Mouse (Mus musculus) thymus, postnatal 36 days (tissue): ENCODE data around the gene Myadml2.
"Not testable (repeated sequence)": the region's sequence is repeated elsewhere in the genome, so short reads cannot be mapped to it uniquely, and the experiment has no call there.

ENCODE experiments used
- DNase-seq, 2 experiments: peaks; one replicate each; pipeline ENCODE4 v3.0.0; 2022; ENCODE audit warnings: mixed read lengths in 2 of 2

The Myadml2 gene

DNA sequence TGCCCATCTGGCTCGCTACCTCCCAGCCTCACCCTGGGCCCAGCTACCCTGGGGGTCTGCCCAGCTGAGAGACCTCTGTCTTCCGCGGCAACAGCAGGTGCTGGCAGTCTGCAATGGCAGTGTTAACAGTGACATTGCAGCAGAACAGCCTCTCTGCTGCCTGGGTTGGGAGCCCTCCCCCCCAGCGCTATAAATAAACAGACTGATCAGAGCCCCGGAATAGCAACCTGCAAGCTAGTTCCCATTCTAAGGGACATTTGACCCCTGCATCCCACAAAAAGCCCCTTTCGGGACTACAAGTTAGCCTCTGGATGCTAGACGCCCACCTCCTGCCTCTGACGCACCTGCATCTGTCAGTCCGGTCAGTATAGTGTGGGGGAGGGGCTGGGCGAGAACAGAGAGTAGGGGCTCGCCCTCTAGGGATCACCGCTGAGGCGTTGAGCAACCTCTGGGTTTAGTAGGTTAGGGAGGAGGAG, at the start of gene Myadml2:
Myadml2 (minus strand) TSS at position 158 of the 476 bp plus-strand sequence.
- DNase-seq, result peak; percentile 52 to 60

DNA sequence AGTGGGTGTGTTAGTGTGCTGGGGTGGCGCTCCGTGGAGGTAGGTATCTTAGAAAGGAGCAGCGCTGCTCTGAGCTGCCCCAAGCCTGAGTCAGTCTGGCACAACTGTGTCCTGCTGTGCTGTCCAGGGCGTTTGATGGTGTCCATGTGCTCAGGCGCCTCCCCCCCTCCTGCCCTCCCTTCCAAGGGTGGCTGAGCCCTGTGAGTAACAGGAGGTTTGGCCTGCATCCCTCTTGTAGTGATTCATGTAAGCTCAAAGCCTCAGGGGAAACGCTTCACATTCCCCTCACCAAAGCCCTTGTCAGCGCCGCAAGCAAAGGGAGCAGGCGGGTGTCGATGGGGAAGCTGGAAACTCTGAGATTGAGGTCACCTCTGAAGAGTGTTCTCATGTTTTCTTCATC, 49.8 kb upstream of the Myadml2 start:
- no peak for DNase-seq

DNA sequence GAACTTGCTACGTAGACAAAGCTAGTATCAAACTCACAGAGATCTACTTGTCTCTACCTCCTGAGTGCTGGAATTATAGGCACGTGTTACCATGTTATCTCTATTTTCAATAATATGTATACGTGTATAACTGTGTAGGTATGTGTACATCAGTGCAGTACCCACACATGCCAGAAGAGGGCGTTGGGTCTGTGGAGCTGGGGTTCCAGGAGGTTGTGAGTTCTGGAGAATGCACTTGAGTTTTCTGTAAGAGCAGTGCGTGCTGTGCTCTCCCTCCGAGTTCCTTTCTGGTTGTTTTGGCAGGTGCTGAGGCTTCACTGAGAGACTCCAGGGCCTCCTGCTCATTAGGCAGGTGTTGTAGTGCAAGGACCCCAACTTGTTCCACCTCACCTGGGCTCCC, 48.6 kb upstream of the Myadml2 start:
- DNase-seq, result no peak

DNA sequence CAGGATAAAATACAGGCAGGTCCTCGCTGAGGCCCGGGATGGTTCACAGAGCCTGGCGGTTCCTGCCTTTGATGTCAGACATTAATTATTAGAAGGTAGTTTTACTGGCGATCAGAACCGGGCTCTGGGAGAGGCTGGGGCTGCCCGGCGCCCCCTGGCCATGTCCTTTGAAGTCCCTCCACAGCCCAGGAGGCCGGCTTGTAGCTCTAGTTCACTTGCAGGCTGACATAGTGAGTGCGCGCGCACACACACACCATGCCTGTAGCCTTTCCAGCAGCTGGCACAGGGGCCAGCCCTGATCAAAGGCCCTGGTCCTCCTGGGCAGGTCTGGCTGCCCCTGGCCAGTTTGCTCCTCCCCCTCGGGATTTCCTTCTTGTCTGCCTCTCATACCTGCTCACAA, 47.7 kb upstream of the Myadml2 start:
- no peak for DNase-seq

DNA sequence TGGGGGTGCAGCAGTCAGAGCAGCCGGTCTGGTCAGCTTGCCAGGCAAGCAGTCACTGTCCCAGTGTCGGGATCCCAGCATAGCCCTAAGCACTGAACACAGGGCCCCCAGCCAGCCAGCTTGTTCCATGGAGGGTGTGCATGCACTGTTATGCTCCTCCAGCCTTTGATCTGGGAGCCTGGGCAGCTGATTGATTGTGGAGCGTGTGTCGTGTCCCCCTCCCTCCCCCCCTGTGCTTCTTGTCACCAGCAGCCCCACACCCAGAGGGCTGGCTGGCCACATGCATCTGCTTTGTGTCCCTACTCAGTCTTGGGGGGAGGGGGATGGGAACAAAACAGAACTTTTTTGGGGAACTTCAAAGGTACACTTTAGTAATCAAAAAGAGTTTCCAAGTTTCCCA, 47.2 kb upstream of the Myadml2 start:
- no peak for DNase-seq

DNA sequence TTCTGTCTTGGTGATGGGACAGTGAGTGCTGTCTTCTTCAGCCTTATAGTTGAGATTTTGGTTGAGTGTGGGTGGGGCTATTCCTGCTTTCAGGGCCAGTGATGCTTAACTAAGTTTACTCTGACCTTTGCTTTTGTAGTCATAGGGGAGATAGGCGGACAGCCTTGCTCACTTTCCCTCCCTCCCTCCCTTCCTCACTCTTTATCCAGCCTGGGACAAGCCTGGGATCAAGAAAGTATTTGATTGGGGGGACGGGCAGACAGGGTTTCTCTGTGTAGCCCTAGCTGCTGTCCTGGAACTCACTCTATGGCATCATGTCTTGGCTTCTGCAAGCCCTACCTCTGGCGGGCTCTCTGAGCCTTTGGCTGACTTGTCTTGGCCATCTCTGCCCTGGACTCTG, 45.5 kb upstream of the Myadml2 start:
- DNase-seq, result no peak

DNA sequence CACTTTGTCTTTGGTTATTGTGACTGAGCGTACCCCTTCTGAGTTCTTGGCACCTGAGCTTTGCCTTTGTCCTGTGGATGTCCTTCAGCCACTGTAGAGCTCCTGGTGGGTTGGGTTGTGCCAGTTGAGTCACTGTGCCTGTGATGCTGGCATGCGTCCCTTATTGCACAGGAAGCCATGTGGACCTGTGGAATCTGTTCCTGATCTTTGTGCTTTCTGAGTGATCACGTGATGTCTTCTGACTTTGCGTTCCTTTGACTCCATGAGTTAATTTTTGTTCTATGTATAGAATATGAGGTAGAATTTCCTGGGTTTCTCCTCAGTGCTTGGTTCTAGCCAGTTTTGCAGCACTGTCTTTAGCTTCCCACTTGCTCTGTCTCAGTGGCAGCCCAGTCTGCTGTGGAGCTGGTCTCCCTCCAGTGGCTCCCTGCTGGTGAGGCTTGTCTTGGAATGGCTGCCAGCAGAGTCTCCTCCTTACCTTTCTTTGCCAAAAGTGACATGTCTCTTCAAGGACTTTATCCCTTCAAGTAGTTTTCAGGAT, 44.6 kb upstream of the Myadml2 start:
- no peak for DNase-seq

DNA sequence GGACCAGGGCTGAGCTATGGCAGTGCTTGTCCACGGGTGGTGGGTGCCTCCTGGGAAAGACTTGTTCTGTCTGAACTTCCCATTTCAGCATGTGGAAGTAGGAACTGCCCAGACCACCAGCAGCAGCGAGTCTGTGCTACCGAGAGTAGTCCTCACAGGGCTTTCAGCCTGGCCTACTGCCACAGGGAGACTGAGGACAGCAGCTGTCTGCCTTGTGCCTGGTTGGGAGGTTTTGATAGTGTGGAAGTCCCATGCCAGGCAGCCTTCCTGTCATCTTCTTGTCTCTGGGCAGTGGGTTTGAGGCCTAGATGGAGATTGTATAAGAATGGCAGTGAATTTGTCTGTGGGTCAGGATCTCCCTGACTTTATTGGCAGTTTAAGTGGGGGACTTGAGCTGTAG, 41.4 kb upstream of the Myadml2 start:
- no peak for DNase-seq

DNA sequence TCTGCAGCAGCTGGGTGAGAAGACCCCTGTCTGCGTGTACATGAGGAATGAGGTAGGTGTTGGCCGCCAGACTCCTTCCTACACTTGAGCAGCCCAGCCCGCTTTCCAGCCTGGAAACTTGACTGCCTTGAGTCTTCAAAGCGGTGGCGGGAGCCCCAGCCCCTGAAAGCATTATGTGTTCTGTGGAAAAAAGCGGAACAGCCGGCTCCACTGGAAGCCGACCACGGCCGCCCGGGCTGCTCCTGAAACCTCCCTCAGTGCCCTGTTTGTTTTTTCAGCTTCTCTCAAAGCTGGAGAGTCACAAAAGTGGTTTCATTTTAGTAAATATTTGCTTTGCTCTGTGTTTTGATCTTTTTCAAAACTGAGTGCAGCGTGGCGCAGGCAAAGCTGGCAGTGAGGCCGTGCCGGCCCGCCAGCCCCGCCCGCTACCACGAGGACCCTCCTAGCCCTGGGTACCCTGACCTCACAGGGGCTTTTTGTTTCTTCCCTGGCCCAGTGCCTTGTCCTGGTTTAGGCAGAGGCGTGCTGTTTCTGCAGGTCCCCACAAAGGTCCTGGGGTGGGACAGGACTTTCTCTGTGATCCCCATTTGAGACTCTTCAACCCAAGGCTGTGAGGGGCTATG, 38.8 kb upstream of the Myadml2 start:
- no peak for DNase-seq

DNA sequence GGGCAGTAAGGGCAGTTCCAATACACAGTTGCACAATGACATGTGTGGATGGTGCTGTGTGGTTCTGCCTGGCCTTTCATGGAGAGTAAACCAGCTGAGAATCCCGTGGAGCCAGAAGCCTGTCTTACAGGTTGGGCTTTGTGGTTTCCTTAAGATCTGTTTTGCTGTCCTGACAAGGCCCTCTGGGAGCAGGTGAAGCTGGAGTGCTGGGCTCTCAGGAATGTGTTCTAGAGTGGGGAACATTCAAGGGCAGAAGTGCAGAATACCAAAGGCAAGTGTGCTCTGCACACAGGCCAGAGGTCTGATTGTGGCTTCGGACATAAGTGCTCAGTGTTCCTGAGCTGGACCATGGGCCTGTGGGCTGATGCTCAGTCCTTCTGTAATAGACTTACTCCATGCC, 36.7 kb upstream of the Myadml2 start:
- no peak for DNase-seq

DNA sequence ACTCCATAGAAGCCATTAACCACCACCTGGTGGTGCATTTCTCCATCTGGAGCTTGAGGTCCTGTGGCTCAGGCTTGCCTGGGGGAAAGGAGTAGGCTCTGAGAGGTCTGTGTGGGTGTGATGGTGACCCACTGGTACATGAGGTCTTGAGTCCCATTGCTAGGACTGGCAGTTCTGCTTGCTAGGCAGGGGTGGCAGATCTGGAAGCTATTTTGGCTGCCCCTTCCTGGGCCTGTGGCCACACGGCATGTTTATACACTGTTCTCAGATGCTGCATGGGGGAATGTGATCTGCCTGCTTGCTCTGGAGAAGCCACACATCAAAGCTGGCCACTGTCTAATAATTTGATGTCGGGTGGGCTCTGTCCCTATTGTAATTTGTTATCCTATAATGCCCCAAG, 36.1 kb upstream of the Myadml2 start:
- DNase-seq, result no peak

DNA sequence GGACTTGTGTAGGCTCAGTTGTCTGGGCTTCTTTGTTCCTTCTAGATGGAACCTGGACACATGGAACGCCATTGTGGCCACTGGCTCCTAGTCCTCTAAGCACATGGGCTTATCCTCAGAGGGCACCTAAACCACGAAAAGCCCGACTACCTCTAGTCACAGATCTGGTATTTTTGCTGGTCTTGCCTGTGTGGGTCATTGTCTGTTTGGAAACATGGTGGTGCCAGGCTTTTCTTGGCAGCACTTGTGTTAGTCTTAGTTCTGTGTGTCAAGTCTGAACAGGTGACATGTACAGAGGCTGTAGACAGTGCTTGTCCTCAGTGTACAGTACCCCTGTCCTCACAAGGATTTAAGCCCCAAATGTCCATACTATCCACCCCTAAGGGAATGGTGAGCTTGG, 35.6 kb upstream of the Myadml2 start:
- DNase-seq, result no peak

DNA sequence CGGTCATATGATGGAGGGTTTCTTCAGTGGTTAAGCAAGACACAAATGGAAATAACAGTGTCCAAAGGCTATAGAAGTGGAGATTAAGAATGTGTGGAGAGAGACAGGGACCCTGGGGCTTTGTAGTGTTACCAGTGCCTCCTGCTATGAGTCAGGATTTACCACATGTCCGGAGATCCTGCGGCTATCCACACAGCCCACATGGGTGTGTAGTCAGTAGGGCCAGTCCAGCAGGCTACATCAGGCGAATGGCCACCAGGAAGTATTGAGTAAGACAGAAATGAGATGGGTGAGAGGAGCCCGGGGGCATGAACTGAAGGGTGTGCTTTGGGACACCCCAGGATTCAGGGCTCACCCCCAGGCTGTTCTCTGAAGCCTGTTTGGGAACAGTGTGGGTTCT, 34.7 kb upstream of the Myadml2 start:
- no peak for DNase-seq

DNA sequence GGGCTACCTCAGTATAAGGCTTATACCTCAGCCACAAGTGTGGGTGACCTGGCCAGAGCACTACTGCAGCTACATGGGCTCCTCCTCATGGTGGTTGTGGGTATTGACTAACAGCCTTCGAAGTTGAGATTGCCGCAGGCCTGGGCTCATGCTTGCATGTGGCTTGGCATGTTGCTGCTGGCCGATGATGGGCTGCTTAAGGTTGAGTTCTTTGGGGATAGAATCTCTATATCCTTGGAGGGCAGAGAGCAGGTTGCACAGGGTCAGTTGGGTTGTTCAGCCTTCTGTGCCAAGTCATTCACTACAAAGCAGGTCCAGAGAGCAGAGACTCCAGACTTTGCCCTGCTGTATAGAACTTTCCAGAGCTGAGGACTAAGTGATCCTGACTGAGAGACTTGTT, 32.0 kb upstream of the Myadml2 start:
- DNase-seq, result peak in 1 of 2 experiments; percentile 13

DNA sequence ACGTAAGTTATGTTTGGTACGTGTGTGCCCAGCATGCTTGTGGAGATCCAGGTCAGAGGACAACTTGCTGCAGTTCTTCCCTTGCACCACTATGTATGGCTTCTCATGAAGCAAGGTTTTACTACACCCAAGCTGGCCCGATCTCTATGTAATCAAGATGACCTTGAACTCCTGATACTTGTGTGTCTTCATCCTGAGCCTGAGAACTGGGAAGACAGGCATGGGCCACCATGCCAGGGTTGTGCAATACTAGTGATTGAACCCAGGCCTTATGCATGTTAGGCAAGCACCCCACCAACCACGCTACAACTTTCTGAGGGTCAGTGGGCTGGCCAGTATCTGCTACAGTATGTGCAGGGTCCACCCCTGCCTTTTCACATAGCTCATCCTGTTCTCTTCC, 29.0 kb upstream of the Myadml2 start:
- no peak for DNase-seq

DNA sequence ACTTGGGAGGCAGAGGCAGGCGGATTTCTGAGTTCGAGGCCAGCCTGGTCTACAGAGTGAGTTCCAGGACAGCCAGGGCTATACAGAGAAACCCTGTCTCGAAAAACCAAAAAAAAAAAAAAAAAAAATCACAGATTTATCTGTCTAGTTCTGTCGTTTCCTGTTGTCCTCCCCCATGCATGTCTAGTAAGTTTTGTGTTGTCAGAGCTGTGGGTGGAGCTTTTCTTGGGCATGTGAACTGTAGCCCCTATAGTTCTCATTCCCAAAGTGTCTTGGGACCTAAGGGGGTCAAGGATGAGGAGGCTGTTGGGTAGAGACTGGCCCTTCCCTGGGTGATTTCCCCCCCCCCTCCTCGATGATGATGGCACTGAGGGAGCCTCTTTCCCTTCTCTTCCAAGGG, 27.9 kb upstream of the Myadml2 start:
- not testable (repeated sequence) for DNase-seq

DNA sequence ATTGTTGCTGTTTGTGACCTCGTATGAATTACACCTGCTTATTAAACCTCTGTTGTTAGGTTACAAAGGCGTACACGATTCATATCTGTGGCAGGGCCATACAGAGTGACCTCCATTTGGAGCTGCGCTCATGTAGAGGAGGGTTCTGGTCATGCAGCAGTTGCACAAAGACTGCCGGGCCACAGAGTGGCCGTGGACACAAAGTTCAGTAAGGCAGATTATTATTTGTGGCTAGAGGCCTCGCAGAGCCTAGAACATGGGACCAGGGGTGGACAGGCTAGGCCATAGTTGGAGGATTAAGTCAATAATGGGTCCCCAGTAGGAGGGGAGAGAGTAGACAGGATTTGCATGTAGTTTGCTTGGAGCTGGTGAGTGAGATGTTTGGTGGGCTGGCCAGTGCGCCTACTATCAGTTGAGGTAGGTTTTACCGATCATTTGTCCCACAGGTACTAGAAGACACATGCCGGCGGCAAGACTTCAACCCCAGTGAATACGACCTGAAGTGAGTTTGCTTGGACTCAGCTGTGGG, 25.7 kb upstream of the Myadml2 start:
- no peak for DNase-seq

DNA sequence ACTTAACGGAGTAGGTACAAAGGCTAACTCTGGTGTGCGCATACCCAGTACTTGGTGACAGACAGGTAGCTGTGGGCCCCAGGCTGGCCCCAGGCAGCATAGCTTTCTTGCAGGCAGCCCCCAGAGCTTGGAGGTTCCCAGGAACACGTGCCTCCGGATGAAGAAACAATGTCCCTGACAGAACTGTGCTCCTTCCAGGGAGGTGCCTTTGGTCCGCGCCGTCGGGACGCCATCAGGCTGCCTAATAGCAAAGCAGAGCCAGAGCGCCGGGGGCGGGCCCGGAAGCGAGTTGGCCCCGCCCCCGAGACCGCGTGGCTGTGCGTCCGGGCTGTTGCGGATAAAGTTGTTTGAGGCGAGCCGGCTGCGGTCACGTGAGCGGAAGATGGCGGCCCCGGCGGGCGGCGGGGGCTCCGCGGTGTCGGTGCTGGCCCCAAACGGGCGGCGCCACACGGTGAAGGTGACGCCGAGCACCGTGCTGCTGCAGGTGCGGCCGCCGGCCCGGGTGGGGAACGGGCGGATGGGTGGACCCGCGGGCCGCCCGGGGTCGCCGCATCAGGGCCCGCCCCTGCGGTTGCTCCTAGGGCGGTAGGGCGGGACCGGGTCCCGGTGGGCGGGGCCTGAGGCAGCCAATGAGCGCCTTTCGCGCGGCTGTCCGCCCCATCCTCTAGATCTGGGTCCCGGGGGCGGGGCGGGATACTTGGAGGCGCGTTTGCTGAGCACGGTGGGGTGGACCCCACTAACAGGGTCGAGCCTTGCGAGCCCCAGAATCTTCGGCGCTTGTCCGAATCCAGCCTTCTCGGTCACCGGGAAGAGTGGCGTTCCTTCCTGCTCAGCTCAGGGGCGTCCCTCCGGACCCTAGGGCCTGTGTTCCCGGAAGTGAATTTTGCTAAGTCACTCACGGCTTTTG, 25.0 kb upstream of the Myadml2 start, which contains the start of gene Aspscr1:
Aspscr1 (plus strand) TSS at position 287 of the 907 bp plus-strand sequence.
- peak; percentile 96 to 97 for DNase-seq

DNA sequence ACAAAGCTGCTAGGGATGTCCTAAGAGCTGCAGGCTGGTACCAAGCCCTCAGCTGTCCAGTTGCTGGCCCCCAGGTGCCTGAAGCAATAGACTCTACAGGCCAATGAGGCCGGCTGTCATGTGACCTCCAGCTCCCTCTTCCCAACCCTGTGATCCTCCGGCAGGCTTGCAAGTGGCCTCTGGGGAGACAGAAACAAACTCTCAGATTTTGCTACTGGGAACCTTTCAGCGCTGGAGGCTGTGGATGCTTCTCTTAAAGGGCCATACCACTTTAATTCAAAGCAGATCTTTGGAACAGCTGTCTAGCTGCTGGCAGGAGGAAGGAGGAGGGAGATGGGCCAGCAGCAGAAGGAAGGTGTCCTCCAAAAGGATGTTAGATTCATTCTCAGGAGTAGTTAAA, 18.7 kb upstream of the Myadml2 start:
- DNase-seq, result no peak

DNA sequence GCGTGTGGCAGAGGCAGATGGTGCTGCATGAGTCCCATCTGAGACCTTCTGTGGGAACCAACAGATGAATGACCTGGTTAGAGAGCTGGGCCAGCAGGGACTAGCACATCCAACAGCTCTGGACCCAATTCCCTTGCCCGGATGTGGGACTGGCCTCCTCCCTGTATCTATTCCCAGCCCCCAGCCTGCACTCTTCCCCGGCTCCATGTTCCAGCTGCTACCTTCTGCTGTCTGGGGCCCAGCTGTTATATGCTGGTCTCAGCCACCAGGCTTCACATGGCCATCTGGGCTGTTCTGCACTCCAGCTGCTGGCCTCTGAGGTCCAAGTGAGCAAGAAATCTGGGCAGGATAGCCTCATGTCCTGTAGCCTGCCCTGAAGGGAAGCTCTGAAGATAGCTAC, 17.4 kb upstream of the Myadml2 start:
- DNase-seq, result no peak

DNA sequence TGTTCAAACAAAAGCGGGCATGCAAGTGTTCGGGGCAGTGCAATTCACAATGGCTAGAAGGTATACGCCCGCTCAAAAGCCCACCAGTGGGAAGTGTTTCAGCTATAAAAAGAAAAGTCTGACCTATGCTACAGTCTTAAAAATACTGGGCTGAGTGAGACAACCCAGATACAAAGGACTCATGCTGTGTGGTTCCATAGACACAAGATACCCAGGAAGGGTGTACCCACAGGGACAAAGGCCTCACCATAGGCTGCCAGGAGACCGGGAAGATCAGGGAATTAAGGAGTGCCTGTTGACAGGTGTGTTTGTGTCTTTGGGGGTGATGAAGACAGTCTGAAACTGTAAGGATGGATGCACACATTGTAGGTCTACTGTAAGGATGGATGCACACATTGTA, 15.8 kb upstream of the Myadml2 start:
- no peak for DNase-seq

DNA sequence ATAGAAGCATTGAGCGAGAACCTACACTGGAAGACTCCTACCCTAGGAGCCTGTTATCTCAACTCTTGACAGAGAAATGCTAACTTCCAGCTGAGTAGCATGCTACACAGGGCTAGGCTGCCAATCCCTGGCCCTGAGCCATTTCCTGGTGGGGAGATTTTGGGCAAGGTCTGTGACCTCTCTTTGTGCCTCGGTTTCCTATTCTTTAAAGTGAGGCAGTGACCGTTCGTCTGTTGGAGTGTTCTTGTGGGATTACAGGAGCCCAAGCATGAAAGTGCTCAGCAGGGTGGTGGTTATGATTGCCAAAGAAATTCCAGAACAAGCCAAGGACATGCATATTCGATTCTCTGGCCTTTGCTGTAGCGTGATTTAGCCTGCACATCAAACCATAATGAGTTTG, 14.8 kb upstream of the Myadml2 start:
- DNase-seq, result no peak

DNA sequence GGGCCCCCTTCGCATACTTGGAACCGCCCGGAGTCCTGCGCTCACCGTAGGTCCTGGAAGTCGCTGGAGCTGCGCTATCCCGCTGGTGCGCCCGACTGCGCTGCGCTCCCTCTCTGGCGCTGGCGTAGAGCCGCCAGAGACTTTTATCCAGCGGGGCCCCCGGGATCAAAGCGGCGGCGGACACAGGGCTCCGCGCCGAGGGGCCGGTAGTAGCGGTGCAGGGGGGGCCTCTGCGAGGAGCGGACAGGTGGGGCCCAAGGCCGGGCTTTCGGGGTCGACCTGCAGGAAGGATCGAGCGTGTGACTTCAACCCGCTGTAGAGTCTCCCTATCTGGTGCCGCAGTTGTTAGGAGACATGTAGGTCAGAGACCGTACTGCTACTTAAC, 13.1 kb upstream of the Myadml2 start, which contains the start of gene Notum:
Notum (minus strand) TSS at position 100 of the 385 bp plus-strand sequence.
- DNase-seq, result no peak
